Mouse (Mus musculus): ENCODE data around the gene Wnt3. TPM values are rescaled to one million over a fixed set of nuclear protein-coding genes. Genes with fewer than 3 reads are reported as not detected.

The Wnt3 gene
- polyA plus RNA-seq, 1 experiment from 2014 or later, result 0.04 TPM

- WGBS (ENCODE audit: insufficient replicate concordance), result 77% methylated on average over 7 of the region's 7 CpGs
- H3K9ac ChIP-seq, result no peak overlapping the region
- H3K27ac ChIP-seq, result no peak overlapping the region
- no peak for ATAC-seq
- no peaks in the 10 kb centered on the region for H3K9me3 ChIP-seq (replicated peaks)
- no peaks in the 10 kb centered on the region for H3K27me3 ChIP-seq (replicated peaks)
- H3K36me3 ChIP-seq, result peaks cover 33% of the 10 kb centered on the region
- H3K4me2 ChIP-seq, result no peak overlapping the region
- H3K4me3 ChIP-seq, result no peak overlapping the region
- H3K4me1 ChIP-seq, result no peaks in the 10 kb centered on the region
Observed at GRCm38 (mm10) chr11:103828866-103829265, 54.9 kb downstream of the Wnt3 start.

- H3K27ac ChIP-seq, result no peak overlapping the region
- no peaks in the 10 kb centered on the region for H3K4me1 ChIP-seq
- no peak for ATAC-seq
- no peak overlapping the region for H3K4me2 ChIP-seq
- no peak overlapping the region for H3K9ac ChIP-seq
- no peaks in the 10 kb centered on the region for H3K9me3 ChIP-seq (replicated peaks)
- no peaks in the 10 kb centered on the region for H3K27me3 ChIP-seq (replicated peaks)
- H3K36me3 ChIP-seq, result peaks cover 28% of the 10 kb centered on the region
- WGBS (ENCODE audit: insufficient replicate concordance), result 69% methylated on average over 4 of the region's 4 CpGs
- no peak overlapping the region for H3K4me3 ChIP-seq
Observed at GRCm38 (mm10) chr11:103829956-103830355, 56.0 kb downstream of the Wnt3 start.

- no peak overlapping the region for H3K4me2 ChIP-seq
- no peaks in the 10 kb centered on the region for H3K9me3 ChIP-seq (replicated peaks)
- peaks cover 23% of the 10 kb centered on the region for H3K36me3 ChIP-seq
- no peak overlapping the region for H3K9ac ChIP-seq
- H3K27me3 ChIP-seq (replicated peaks), result no peaks in the 10 kb centered on the region
- no peak overlapping the region for H3K27ac ChIP-seq
- WGBS (ENCODE audit: insufficient replicate concordance), result 87% methylated on average over 9 of the region's 9 CpGs
- H3K4me3 ChIP-seq, result no peak overlapping the region
- no peak for ATAC-seq
- no peaks in the 10 kb centered on the region for H3K4me1 ChIP-seq
Observed at GRCm38 (mm10) chr11:103830476-103830875, 56.5 kb downstream of the Wnt3 start.

GRCm38 (mm10) chr11:103831766-103832165 is 57.8 kb downstream of the Wnt3 start:
- Histone ChIP-seq H3K4me3 (no peak overlapping the region), H3K27ac (no peak overlapping the region), H3K9me3 (replicated peaks) (no peaks in the 10 kb centered on the region), H3K4me2 (no peak overlapping the region), H3K4me1 (no peaks in the 10 kb centered on the region), H3K27me3 (replicated peaks) (no peaks in the 10 kb centered on the region), H3K36me3 (peaks cover 20% of the 10 kb centered on the region), H3K9ac (no peak overlapping the region)
- ATAC-seq, result no peak
- 73% methylated on average over 3 of the region's 3 CpGs for WGBS (ENCODE audit: insufficient replicate concordance)

- Histone ChIP-seq H3K9ac (no peak overlapping the region), H3K4me1 (no peaks in the 10 kb centered on the region), H3K4me3 (no peak overlapping the region), H3K9me3 (replicated peaks) (no peaks in the 10 kb centered on the region), H3K36me3 (peaks cover 16% of the 10 kb centered on the region), H3K4me2 (no peak overlapping the region), H3K27ac (no peak overlapping the region), H3K27me3 (replicated peaks) (no peaks in the 10 kb centered on the region)
- no peak for ATAC-seq
- WGBS (ENCODE audit: insufficient replicate concordance), result 77% methylated on average over 4 of the region's 4 CpGs
Observed at GRCm38 (mm10) chr11:103832331-103832730, 58.4 kb downstream of the Wnt3 start.

GRCm38 (mm10) chr11:103838955-103839354 is 65.0 kb downstream of the Wnt3 start:
- Histone ChIP-seq H3K9me3 (replicated peaks) (no peaks in the 10 kb centered on the region), H3K27me3 (replicated peaks) (no peaks in the 10 kb centered on the region), H3K9ac (no peak overlapping the region), H3K4me1 (peaks cover 1% of the 10 kb centered on the region; the same call in 1 of the 2 replicates), H3K4me3 (no peak overlapping the region), H3K4me2 (no peak overlapping the region), H3K27ac (no peak overlapping the region), H3K36me3 (peaks cover 14% of the 10 kb centered on the region)
- 60% methylated on average over 2 of the region's 2 CpGs for WGBS (ENCODE audit: insufficient replicate concordance)
- ATAC-seq, result no peak

GRCm38 (mm10) chr11:103840834-103841233 is 66.9 kb downstream of the Wnt3 start:
- 70% methylated on average over 11 of the region's 11 CpGs for WGBS (ENCODE audit: insufficient replicate concordance)
- Histone ChIP-seq H3K27me3 (replicated peaks) (no peaks in the 10 kb centered on the region), H3K9me3 (replicated peaks) (no peaks in the 10 kb centered on the region), H3K4me2 (no peak overlapping the region), H3K4me1 (peaks cover 7% of the 10 kb centered on the region; the same call in 1 of the 2 replicates), H3K27ac (no peak overlapping the region), H3K4me3 (no peak overlapping the region), H3K36me3 (peaks cover 11% of the 10 kb centered on the region), H3K9ac (no peak overlapping the region)
- ATAC-seq, result no peak

GRCm38 (mm10) chr11:103848287-103848686 is 74.3 kb downstream of the Wnt3 start:
- WGBS (ENCODE audit: insufficient replicate concordance), result 79% methylated on average over 11 of the region's 11 CpGs
- H3K9me3 ChIP-seq (replicated peaks), result no peaks in the 10 kb centered on the region
- H3K36me3 ChIP-seq, result peaks cover 8% of the 10 kb centered on the region; the same call in 1 of the 2 replicates
- H3K27ac ChIP-seq, result no peak overlapping the region
- no peak overlapping the region for H3K9ac ChIP-seq
- H3K4me3 ChIP-seq, result no peak overlapping the region
- ATAC-seq, result no peak
- no peak overlapping the region for H3K4me2 ChIP-seq
- H3K27me3 ChIP-seq (replicated peaks), result no peaks in the 10 kb centered on the region
- H3K4me1 ChIP-seq, result peaks cover 30% of the 10 kb centered on the region

- Histone ChIP-seq H3K9me3 (replicated peaks) (no peaks in the 10 kb centered on the region), H3K36me3 (peaks cover 16% of the 10 kb centered on the region), H3K27me3 (replicated peaks) (no peaks in the 10 kb centered on the region), H3K9ac (0 out of 2 replicates have a peak overlapping the region, but pooled peaks have one; percentile 6), H3K4me1 (peaks cover 29% of the 10 kb centered on the region), H3K27ac (peak overlapping the region; percentile 41; the same call in 1 of the 2 replicates), H3K4me3 (no peak overlapping the region), H3K4me2 (peak overlapping the region; percentile 31)
- WGBS (ENCODE audit: insufficient replicate concordance), result 13% methylated on average over 16 of the region's 16 CpGs
- peak; percentile 76 for ATAC-seq
Observed at GRCm38 (mm10) chr11:103852590-103853283, 78.8 kb downstream of the Wnt3 start.

- Histone ChIP-seq H3K4me2 (0 out of 2 replicates have a peak overlapping the region, but pooled peaks have one; percentile 31), H3K27me3 (replicated peaks) (no peaks in the 10 kb centered on the region), H3K4me3 (no peak overlapping the region), H3K36me3 (peaks cover 23% of the 10 kb centered on the region), H3K27ac (no peak overlapping the region), H3K9me3 (replicated peaks) (no peaks in the 10 kb centered on the region), H3K9ac (no peak overlapping the region), H3K4me1 (peaks cover 29% of the 10 kb centered on the region)
- peak; percentile 28 for ATAC-seq
- WGBS (ENCODE audit: insufficient replicate concordance), result 50% methylated on average over 10 of the region's 10 CpGs
Observed at GRCm38 (mm10) chr11:103853284-103853920, 79.5 kb downstream of the Wnt3 start.

- no peak overlapping the region for H3K27ac ChIP-seq
- H3K36me3 ChIP-seq, result peaks cover 30% of the 10 kb centered on the region
- H3K9ac ChIP-seq, result no peak overlapping the region
- 67% methylated on average over 9 of the region's 9 CpGs for WGBS (ENCODE audit: insufficient replicate concordance)
- no peak for ATAC-seq
- H3K9me3 ChIP-seq (replicated peaks), result no peaks in the 10 kb centered on the region
- no peaks in the 10 kb centered on the region for H3K27me3 ChIP-seq (replicated peaks)
- no peak overlapping the region for H3K4me2 ChIP-seq
- H3K4me3 ChIP-seq, result no peak overlapping the region
- H3K4me1 ChIP-seq, result peaks cover 29% of the 10 kb centered on the region
Observed at GRCm38 (mm10) chr11:103854294-103854693, 80.3 kb downstream of the Wnt3 start.

GRCm38 (mm10) chr11:103856641-103857040 is 82.7 kb downstream of the Wnt3 start:
- H3K4me3 ChIP-seq, result no peak overlapping the region
- H3K36me3 ChIP-seq, result peaks cover 49% of the 10 kb centered on the region
- peaks cover 23% of the 10 kb centered on the region for H3K4me1 ChIP-seq
- H3K27me3 ChIP-seq (replicated peaks), result no peaks in the 10 kb centered on the region
- no peak overlapping the region for H3K27ac ChIP-seq
- H3K9ac ChIP-seq, result no peak overlapping the region
- 81% methylated on average over 7 of the region's 7 CpGs for WGBS (ENCODE audit: insufficient replicate concordance)
- no peak for ATAC-seq
- no peaks in the 10 kb centered on the region for H3K9me3 ChIP-seq (replicated peaks)
- no peak overlapping the region for H3K4me2 ChIP-seq

Data from liver, embryonic 12.5 days (tissue).